Mouse (Mus musculus): ENCODE results near the gene Gm10840. TPM values are rescaled to one million over a fixed set of nuclear protein-coding genes. Genes with fewer than 3 reads are reported as not detected.

The Gm10840 gene
- polyA plus RNA-seq, 1 experiment from 2014 or later = not detected

GRCm38 (mm10) chr11:106174372-106174771, 13.7 kb downstream of the Gm10840 start:
- no peak overlapping the region for H3K9ac ChIP-seq (ENCODE audit: low read length)
- no peak overlapping the region for H3K27ac ChIP-seq (ENCODE audit: low read length)
- no peak overlapping the region for H3K4me3 ChIP-seq (ENCODE audit: low read length)
- peaks cover under 1% of the 10 kb centered on the region for H3K36me3 ChIP-seq (ENCODE audit: control insufficient read depth, insufficient read depth, low read length)
- ATAC-seq (ENCODE audit: low read depth) = no peak
- 71% methylated on average over 5 of the region's 5 CpGs for WGBS
- H3K4me1 ChIP-seq (replicated peaks; ENCODE audit: control insufficient read depth, insufficient read depth, low read length) = no peaks in the 10 kb centered on the region
- H3K9me3 ChIP-seq (ENCODE audit: control insufficient read depth, low read length) = no peaks in the 10 kb centered on the region
- no peaks in the 10 kb centered on the region for H3K27me3 ChIP-seq (ENCODE audit: control insufficient read depth, insufficient read depth, low read depth, low read length)
- no peak overlapping the region for H3K4me2 ChIP-seq (ENCODE audit: low read depth, low read length)

- H3K9ac ChIP-seq (ENCODE audit: low read length) = no peak overlapping the region
- no peak overlapping the region for H3K4me2 ChIP-seq (ENCODE audit: low read depth, low read length)
- 53% methylated on average over 3 of the region's 3 CpGs for WGBS
- H3K27me3 ChIP-seq (ENCODE audit: control insufficient read depth, insufficient read depth, low read depth, low read length) = no peaks in the 10 kb centered on the region
- no peaks in the 10 kb centered on the region for H3K4me1 ChIP-seq (replicated peaks; ENCODE audit: control insufficient read depth, insufficient read depth, low read length)
- H3K9me3 ChIP-seq (ENCODE audit: control insufficient read depth, low read length) = no peaks in the 10 kb centered on the region
- H3K36me3 ChIP-seq (ENCODE audit: control insufficient read depth, insufficient read depth, low read length) = no peaks in the 10 kb centered on the region; the same call in 1 of the 2 replicates
- no peak overlapping the region for H3K4me3 ChIP-seq (ENCODE audit: low read length)
- no peak overlapping the region for H3K27ac ChIP-seq (ENCODE audit: low read length)
- no peak for ATAC-seq (ENCODE audit: low read depth)
Measured at GRCm38 (mm10) chr11:106175081-106175480, 14.4 kb downstream of the Gm10840 start.

DNA sequence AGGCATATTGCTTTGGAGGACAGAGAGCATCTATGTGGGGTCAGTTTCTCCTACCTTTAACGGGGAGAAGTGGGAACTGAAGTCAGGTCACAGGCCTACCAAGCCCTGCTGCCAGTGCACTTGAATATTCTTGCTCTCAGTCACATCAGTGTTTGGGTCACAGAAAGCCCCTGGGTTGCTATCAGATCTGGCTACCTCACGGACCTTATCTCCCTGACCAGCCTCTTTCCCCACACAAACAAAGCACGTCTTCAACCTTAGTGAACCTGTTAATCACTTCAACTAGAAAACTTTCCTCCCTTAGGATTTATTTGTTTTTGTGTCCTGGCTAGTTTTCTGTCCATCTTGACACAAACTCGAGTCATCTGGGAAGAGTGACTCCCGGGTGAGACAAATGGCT, 15.7 kb downstream of the Gm10840 start:
- Histone ChIP-seq H3K4me3 (ENCODE audit: low read length) (no peak overlapping the region), H3K36me3 (ENCODE audit: control insufficient read depth, insufficient read depth, low read length) (no peaks in the 10 kb centered on the region; the same call in none of the 2 replicates), H3K4me2 (ENCODE audit: low read depth, low read length) (no peak overlapping the region), H3K4me1 (replicated peaks; ENCODE audit: control insufficient read depth, insufficient read depth, low read length) (no peaks in the 10 kb centered on the region), H3K27ac (ENCODE audit: low read length) (no peak overlapping the region), H3K9ac (ENCODE audit: low read length) (no peak overlapping the region), H3K9me3 (ENCODE audit: control insufficient read depth, low read length) (no peaks in the 10 kb centered on the region), H3K27me3 (ENCODE audit: control insufficient read depth, insufficient read depth, low read depth, low read length) (no peaks in the 10 kb centered on the region)
- ATAC-seq (ENCODE audit: low read depth) = no peak
- 52% methylated on average over 5 of the region's 5 CpGs for WGBS

DNA sequence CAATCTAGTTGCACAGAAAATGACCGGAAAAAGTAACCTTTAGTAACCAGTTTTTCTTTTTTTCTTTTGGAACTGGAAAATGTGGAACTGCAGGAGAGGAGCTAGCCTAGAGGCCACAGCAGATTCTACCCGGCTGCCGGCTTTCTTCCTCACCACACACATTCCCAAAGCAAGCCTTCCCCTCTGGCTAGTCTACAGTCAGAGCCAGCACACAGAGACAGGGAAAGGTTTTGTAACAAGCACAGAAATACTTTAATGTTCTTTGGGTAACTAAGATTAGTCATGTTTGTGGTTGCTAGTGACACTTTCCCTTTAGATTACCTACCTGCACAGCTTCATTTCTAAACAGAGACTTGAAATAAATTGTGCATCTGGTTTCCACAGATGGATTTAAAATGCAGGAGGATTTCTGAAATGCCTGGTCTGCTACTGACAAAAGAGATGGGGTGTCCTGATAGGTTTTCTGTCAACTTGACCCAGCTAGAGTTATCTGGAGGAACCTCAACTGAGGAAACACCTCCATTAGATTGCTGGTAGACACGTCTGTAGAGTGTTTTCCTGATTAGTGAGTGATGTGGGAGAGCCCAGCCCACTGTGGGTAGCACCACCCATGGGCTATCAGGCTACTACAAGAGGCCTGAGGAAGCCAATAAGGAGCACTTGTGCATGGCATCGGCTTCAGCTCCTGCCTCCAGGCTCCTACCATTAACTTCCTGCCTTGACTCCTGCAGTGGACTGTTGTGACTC, 17.6 kb downstream of the Gm10840 start:
- no peak for ATAC-seq (ENCODE audit: low read depth)
- no peaks in the 10 kb centered on the region for H3K4me1 ChIP-seq (replicated peaks; ENCODE audit: control insufficient read depth, insufficient read depth, low read length)
- WGBS = 69% methylated on average over 5 of the region's 5 CpGs
- no peaks in the 10 kb centered on the region for H3K27me3 ChIP-seq (ENCODE audit: control insufficient read depth, insufficient read depth, low read depth, low read length)
- no peak overlapping the region for H3K27ac ChIP-seq (ENCODE audit: low read length)
- H3K9me3 ChIP-seq (ENCODE audit: control insufficient read depth, low read length) = no peaks in the 10 kb centered on the region
- no peak overlapping the region for H3K4me2 ChIP-seq (ENCODE audit: low read depth, low read length)
- no peak overlapping the region for H3K4me3 ChIP-seq (ENCODE audit: low read length)
- no peak overlapping the region for H3K9ac ChIP-seq (ENCODE audit: low read length)
- no peaks in the 10 kb centered on the region; the same call in 1 of the 2 replicates for H3K36me3 ChIP-seq (ENCODE audit: control insufficient read depth, insufficient read depth, low read length)

DNA sequence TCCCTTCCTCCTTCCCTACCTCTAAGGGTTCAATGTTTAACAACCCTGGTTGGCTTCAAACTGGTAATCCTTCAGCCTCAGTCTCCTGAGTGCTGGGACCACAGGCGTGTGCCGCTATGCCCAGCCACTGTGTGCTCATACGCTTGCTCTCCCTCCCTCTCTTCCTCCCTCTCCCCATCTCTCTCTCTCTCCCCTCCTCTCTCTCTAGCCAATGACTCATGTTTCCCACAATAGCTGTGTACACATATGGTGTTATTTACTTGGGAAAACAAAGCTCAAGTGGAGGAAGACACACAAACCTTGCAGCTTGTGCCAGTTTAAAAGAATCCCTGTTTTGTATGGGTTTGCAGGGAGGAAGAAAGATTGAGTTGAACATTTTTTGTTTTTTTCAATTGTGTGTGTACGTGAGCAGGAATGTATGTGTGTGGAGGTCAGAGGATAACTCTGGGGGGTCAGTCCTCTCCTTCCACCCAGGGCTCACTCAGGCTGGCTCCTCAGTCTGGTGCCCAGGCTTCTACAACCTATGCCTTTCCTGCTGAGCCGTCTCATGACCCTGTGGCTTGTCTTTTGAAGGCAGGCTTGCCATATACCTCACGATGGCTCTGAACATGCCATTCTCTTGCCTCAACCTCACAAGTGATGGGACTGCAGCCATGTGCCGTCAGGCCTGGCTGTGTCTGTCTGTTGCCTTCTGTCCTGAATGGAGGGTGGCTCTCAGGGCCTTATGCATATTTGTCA, 19.2 kb downstream of the Gm10840 start:
- ATAC-seq (ENCODE audit: low read depth) = no peak
- 69% methylated on average over 7 of the region's 7 CpGs for WGBS
- Histone ChIP-seq H3K4me1 (replicated peaks; ENCODE audit: control insufficient read depth, insufficient read depth, low read length) (no peaks in the 10 kb centered on the region), H3K9ac (ENCODE audit: low read length) (no peak overlapping the region), H3K27ac (ENCODE audit: low read length) (no peak overlapping the region), H3K4me2 (ENCODE audit: low read depth, low read length) (no peak overlapping the region), H3K4me3 (ENCODE audit: low read length) (no peak overlapping the region), H3K27me3 (ENCODE audit: control insufficient read depth, insufficient read depth, low read depth, low read length) (no peaks in the 10 kb centered on the region), H3K9me3 (ENCODE audit: control insufficient read depth, low read length) (no peaks in the 10 kb centered on the region), H3K36me3 (ENCODE audit: control insufficient read depth, insufficient read depth, low read length) (no peaks in the 10 kb centered on the region; the same call in 1 of the 2 replicates)

DNA sequence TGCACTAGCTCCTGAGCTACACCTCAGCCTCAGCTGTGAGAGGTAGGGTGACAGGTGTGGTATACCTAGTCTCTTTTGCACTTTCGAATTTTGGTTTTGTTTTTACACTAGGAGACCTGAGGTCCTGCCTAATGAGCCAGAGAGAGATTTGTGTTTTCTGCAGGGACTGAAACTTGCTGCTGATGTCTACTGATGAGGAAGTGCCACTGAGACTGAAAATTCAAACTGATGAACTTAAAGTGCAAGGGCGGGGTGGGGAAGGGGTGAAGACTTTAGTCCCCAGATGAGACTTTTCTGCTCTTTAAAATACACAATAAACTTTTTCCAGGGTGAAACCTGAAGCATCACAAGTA, 19.8 kb downstream of the Gm10840 start:
- Histone ChIP-seq H3K27me3 (ENCODE audit: control insufficient read depth, insufficient read depth, low read depth, low read length) (no peaks in the 10 kb centered on the region), H3K4me1 (replicated peaks; ENCODE audit: control insufficient read depth, insufficient read depth, low read length) (no peaks in the 10 kb centered on the region), H3K27ac (ENCODE audit: low read length) (no peak overlapping the region), H3K36me3 (ENCODE audit: control insufficient read depth, insufficient read depth, low read length) (no peaks in the 10 kb centered on the region; the same call in 1 of the 2 replicates), H3K4me3 (ENCODE audit: low read length) (no peak overlapping the region), H3K4me2 (ENCODE audit: low read depth, low read length) (no peak overlapping the region), H3K9ac (ENCODE audit: low read length) (no peak overlapping the region), H3K9me3 (ENCODE audit: control insufficient read depth, low read length) (no peaks in the 10 kb centered on the region)
- no peak for ATAC-seq (ENCODE audit: low read depth)
- WGBS = 88% methylated on average over 2 of the region's 2 CpGs

- Histone ChIP-seq H3K9me3 (ENCODE audit: control insufficient read depth, low read length) (no peaks in the 10 kb centered on the region), H3K4me3 (ENCODE audit: low read length) (no peak overlapping the region), H3K27ac (ENCODE audit: low read length) (no peak overlapping the region), H3K4me1 (replicated peaks; ENCODE audit: control insufficient read depth, insufficient read depth, low read length) (peaks cover 2% of the 10 kb centered on the region), H3K36me3 (ENCODE audit: control insufficient read depth, insufficient read depth, low read length) (no peaks in the 10 kb centered on the region), H3K4me2 (ENCODE audit: low read depth, low read length) (no peak overlapping the region), H3K9ac (ENCODE audit: low read length) (no peak overlapping the region), H3K27me3 (ENCODE audit: control insufficient read depth, insufficient read depth, low read depth, low read length) (no peaks in the 10 kb centered on the region)
- no peak for ATAC-seq (ENCODE audit: low read depth)
- 89% methylated on average over 4 of the region's 4 CpGs for WGBS
Measured at GRCm38 (mm10) chr11:106187326-106187725, 26.7 kb downstream of the Gm10840 start.

GRCm38 (mm10) chr11:106191716-106192115, 31.1 kb downstream of the Gm10840 start:
- Histone ChIP-seq H3K27me3 (ENCODE audit: control insufficient read depth, insufficient read depth, low read depth, low read length) (no peaks in the 10 kb centered on the region), H3K36me3 (ENCODE audit: control insufficient read depth, insufficient read depth, low read length) (no peaks in the 10 kb centered on the region), H3K4me3 (ENCODE audit: low read length) (no peak overlapping the region), H3K9me3 (ENCODE audit: control insufficient read depth, low read length) (no peaks in the 10 kb centered on the region), H3K9ac (ENCODE audit: low read length) (no peak overlapping the region), H3K4me1 (replicated peaks; ENCODE audit: control insufficient read depth, insufficient read depth, low read length) (peaks cover 15% of the 10 kb centered on the region), H3K27ac (ENCODE audit: low read length) (no peak overlapping the region), H3K4me2 (ENCODE audit: low read depth, low read length) (no peak overlapping the region)
- no peak for ATAC-seq (ENCODE audit: low read depth)
- WGBS = 90% methylated on average over 3 of the region's 3 CpGs

- H3K9ac ChIP-seq (ENCODE audit: low read length) = no peak overlapping the region
- no peak overlapping the region for H3K27ac ChIP-seq (ENCODE audit: low read length)
- H3K4me2 ChIP-seq (ENCODE audit: low read depth, low read length) = peak overlapping the region; percentile 86
- no peak for ATAC-seq (ENCODE audit: low read depth)
- H3K27me3 ChIP-seq (ENCODE audit: control insufficient read depth, insufficient read depth, low read depth, low read length) = no peaks in the 10 kb centered on the region
- WGBS = 76% methylated on average over 5 of the region's 5 CpGs
- H3K36me3 ChIP-seq (ENCODE audit: control insufficient read depth, insufficient read depth, low read length) = peaks cover under 1% of the 10 kb centered on the region; the same call in 1 of the 2 replicates
- H3K4me3 ChIP-seq (ENCODE audit: low read length) = peak overlapping the region; percentile 84; the same call in 1 of the 2 replicates
- no peaks in the 10 kb centered on the region for H3K9me3 ChIP-seq (ENCODE audit: control insufficient read depth, low read length)
- H3K4me1 ChIP-seq (replicated peaks; ENCODE audit: control insufficient read depth, insufficient read depth, low read length) = peaks cover 15% of the 10 kb centered on the region
Measured at GRCm38 (mm10) chr11:106192241-106192640, 31.6 kb downstream of the Gm10840 start.

Data from lung, embryonic 16.5 days (tissue).